ENCODE assay signal across 8 mouse cellular contexts in the genomic region with DNA sequence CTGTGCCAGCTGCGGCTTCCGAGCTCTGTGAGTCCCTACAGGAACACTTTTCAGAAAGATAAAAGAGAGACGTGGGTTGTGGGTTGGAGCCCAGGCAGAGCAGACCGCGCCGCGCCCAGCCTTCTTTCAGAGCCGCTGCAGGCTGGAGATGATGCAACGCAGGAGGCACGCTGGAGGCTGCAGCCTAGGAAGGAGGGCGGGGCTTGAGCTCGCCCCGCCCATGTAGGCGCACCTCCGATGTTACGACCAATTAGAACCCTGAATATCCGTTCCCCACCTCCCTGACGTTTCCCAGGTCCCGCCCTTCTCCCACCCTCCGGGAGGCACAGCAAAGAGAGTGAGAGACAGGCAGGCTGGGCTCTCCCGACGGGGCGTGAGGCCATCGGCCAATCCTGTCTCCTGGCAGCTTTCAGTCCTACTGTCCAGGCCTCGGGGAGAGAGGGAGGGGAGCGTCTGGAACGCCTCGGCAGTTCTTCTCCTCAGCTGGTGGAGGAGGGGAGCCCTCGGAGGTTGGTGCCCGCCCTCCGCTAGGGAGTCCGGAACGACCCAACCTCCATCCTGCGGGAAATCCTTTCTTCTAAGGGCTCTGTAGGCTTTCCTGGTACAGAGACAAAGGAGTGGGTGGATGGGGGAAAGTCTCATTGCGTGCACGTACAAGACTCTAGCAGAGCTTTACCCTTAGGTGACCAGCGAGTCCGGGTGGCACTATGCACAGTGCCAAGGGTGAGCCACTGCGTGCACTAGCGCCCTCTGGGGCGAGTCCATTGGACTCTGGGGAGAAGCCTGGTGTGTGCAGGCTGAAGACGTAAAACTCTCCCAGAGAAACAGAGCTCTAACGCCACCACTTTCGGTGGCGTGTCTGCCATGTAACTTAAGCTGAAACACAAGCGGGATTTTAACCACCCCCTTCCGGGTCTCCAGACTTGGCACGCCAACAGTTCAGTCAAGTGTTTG. TPM values are rescaled to one million over a fixed set of nuclear protein-coding genes. Genes with fewer than 3 reads are reported as not detected.
DNase-seq lines count a peak whose midpoint lies in the region; ATAC-seq lines count a peak whose summit lies in the region.

TSS of gene Slc1a4 (minus strand) at position 153 of the 954 bp plus-strand sequence.

- ATAC-seq in erythroblast, adult 5-6 weeks (replicated peaks; ENCODE audit: low FRiP score, poor library complexity, severe bottlenecking), result peak; percentile 94
- ATAC-seq in kidney, embryonic 15.5 days (replicated peaks; ENCODE audit: low FRiP score), result peak; percentile 99
- peak; percentile 87 for ATAC-seq in monocyte, adult 5-6 weeks (replicated peaks; ENCODE audit: insufficient number of reproducible peaks, low FRiP score, low TSS enrichment, poor library complexity, severe bottlenecking)

- peak within 1 kb of the TSS; percentile 93 for H3K27ac ChIP-seq in heart, embryonic 10.5 days
- H3K27ac ChIP-seq in kidney, embryonic 15.5 days, result peak within 1 kb of the TSS; percentile 99

- DNase-seq in B cell, adult 2 months, result peak; percentile 82 to 84
- peak; percentile 99 for DNase-seq in brain, adult 2 months (ENCODE audit: low read depth, low spot score)
- DNase-seq in heart, embryonic 10.5 days (ENCODE audit: low spot score), result peak; percentile 99
- peak; percentile 98 for DNase-seq in liver
- peak; percentile 89 to 92 for DNase-seq in spleen, postnatal 4 days (ENCODE audit: low spot score in 2 of 2)

- H3K9me3 ChIP-seq in heart, embryonic 10.5 days, result no peaks in the 10 kb centered on the region
- no peaks in the 10 kb centered on the region for H3K9me3 ChIP-seq in kidney, embryonic 15.5 days (replicated peaks)

- H3K4me1 ChIP-seq in heart, embryonic 10.5 days, result peaks cover 14% of the 10 kb centered on the region; the same call in 1 of the 2 replicates
- H3K4me1 ChIP-seq in kidney, embryonic 15.5 days, result peaks cover 28% of the 10 kb centered on the region

- peak within 1 kb of the TSS; percentile 72 for H3K4me3 ChIP-seq in heart, embryonic 10.5 days
- H3K4me3 ChIP-seq in kidney, embryonic 15.5 days (replicated peaks), result peak within 1 kb of the TSS; percentile 69

- WGBS in heart, embryonic 10.5 days, result under 1% methylated on average over 48 of the region's 48 CpGs
- under 1% methylated on average over 47 of the region's 48 CpGs for WGBS in kidney, embryonic 15.5 days

- H3K9ac ChIP-seq in kidney, embryonic 15.5 days, result peak within 1 kb of the TSS; percentile 68

- H3K4me2 ChIP-seq in kidney, embryonic 15.5 days, result peak within 1 kb of the TSS; percentile 100

- H3K27me3 ChIP-seq in heart, embryonic 10.5 days (ENCODE audit: insufficient read depth, poor library complexity, severe bottlenecking), result peaks cover 24% of the 10 kb centered on the region; the same call in 1 of the 2 replicates
- H3K27me3 ChIP-seq in kidney, embryonic 15.5 days, result no peaks in the 10 kb centered on the region

- H3K36me3 ChIP-seq in heart, embryonic 10.5 days, result no peaks in the 10 kb centered on the region
- H3K36me3 ChIP-seq in kidney, embryonic 15.5 days, result no peaks in the 10 kb centered on the region

RNA-seq across cellular contexts. Expression of gene Slc1a4, which starts in this region (rescaled TPM):
- not detected in 2 replicates for total RNA-seq in erythroblast, adult 5-6 weeks (2015; ENCODE audit: low replicate concordance)
- 0.28 and 1.0 TPM in 2 replicates for total RNA-seq in erythroblast, adult 5-6 weeks (2017; ENCODE audit: low replicate concordance)
- polyA plus RNA-seq in heart, embryonic 10.5 days (2016; fragmentation: Nextera tagmentation; extraction: Ambion mirVana), result 6.7 and 10.8 TPM in 2 replicates
- 10.0 and 10.1 TPM in 2 replicates for polyA plus RNA-seq in kidney, embryonic 15.5 days (2015; fragmentation: Nextera tagmentation; extraction: Ambion mirVana)
- total RNA-seq in monocyte, adult 5-6 weeks (2017), result 0.58 to 0.76 TPM in 2 of 3 replicates, not detected in the other

Comparison
In these comparisons a context has a peak if more than half of its experiments do, and no peak if none do; other contexts are left out.
1. Peak in every context shown above with its lines: DNase-seq, ATAC-seq, H3K4me3 ChIP-seq and H3K27ac ChIP-seq.
2. Peak in ATAC-seq in monocyte, adult 5-6 weeks; RNA of the gene not detected or under 1 TPM.